Mouse (Mus musculus): ENCODE data around the gene Pold3.

GRCm38 (mm10) chr7:100086891-100087290 is 34.5 kb downstream of the Pold3 start:
- TF ChIP-seq POLR2A (IDR thresholded peaks at IDR 0.05; ENCODE audit: low read depth, low read length) (no peak), CTCF (conservative IDR thresholded peaks at IDR 0.05; ENCODE audit: insufficient read depth, insufficient read length, low read depth, low read length) (no peak)
